Mouse (Mus musculus) heart, embryonic 10.5 days (tissue): ENCODE measurements at regions not wholly inside any gene's neighbourhood (a gene's known extent, or its start where the extent isn't known, plus 50 kb on each side); places are given as distances from the start of the nearest gene placed in this dataset.

ENCODE experiments used
- DNase-seq: peaks from one replicate; pipeline ENCODE4 v3.0.0-alpha.2; 2017; ENCODE audit warnings: low spot score
- H3K27ac ChIP-seq: fragments of 300-500 bp; sonication (generic); 2 replicates; pipeline ENCODE4 v1.5.1; 2016; ENCODE audit warnings: mild to moderate bottlenecking
- H3K27me3 ChIP-seq: fragments of 300-500 bp; sonication (generic); 2 replicates; pipeline ENCODE4 v1.6.1; 2016; ENCODE audit warnings: mild to moderate bottlenecking; ENCODE audit not compliant: poor library complexity, insufficient read depth, severe bottlenecking
- H3K36me3 ChIP-seq: fragments of 300-500 bp; sonication (generic); 2 replicates; pipeline ENCODE4 v1.6.1; 2016; ENCODE audit warnings: mild to moderate bottlenecking, moderate library complexity
- H3K4me1 ChIP-seq: fragments of 300-500 bp; sonication (generic); 2 replicates; pipeline ENCODE4 v1.6.1; 2016; ENCODE audit warnings: mild to moderate bottlenecking
- H3K4me3 ChIP-seq: fragments of 300-500 bp; sonication (generic); 2 replicates; pipeline ENCODE4 v1.5.1; 2016; ENCODE audit warnings: mild to moderate bottlenecking, moderate library complexity
- H3K9me3 ChIP-seq: fragments of 300-500 bp; sonication (generic); 2 replicates; pipeline ENCODE4 v1.6.1; 2016; ENCODE audit warnings: mild to moderate bottlenecking, moderate library complexity
- WGBS: fragments of 180-500 bp; shearing (Covaris S2); methylation state at CpG from one replicate; pipeline ENCODE4 v1.1.7; 2016; 5-methylcytosine and 5-hydroxymethylcytosine counted together

- Histone ChIP-seq H3K27me3 (no peaks in the 10 kb centered on the region), H3K27ac (no peak overlapping the region), H3K36me3 (no peaks in the 10 kb centered on the region), H3K9me3 (no peaks in the 10 kb centered on the region), H3K4me3 (no peak overlapping the region), H3K4me1 (no peaks in the 10 kb centered on the region)
- DNase-seq = no peak
- 68% methylated on average over 4 of the region's 4 CpGs for WGBS
These were observed 280.5 kb upstream of the C030005K15Rik start for GRCm38 (mm10) chr10:98007037-98007436.

GRCm38 (mm10) chr10:98008355-98008754, 281.8 kb upstream of the C030005K15Rik start:
- Histone ChIP-seq H3K4me3 (no peak overlapping the region), H3K27me3 (no peaks in the 10 kb centered on the region), H3K9me3 (no peaks in the 10 kb centered on the region), H3K36me3 (no peaks in the 10 kb centered on the region), H3K4me1 (no peaks in the 10 kb centered on the region), H3K27ac (no peak overlapping the region)
- DNase-seq = no peak
- 23% methylated on average over 1 of the region's 1 CpGs for WGBS

GRCm38 (mm10) chr10:98012916-98013315, 286.4 kb upstream of the C030005K15Rik start:
- Histone ChIP-seq H3K27me3 (no peaks in the 10 kb centered on the region), H3K27ac (no peak overlapping the region), H3K36me3 (no peaks in the 10 kb centered on the region), H3K4me3 (no peak overlapping the region), H3K4me1 (no peaks in the 10 kb centered on the region), H3K9me3 (no peaks in the 10 kb centered on the region)
- DNase-seq = no peak
- 82% methylated on average over 2 of the region's 2 CpGs for WGBS

- H3K27ac ChIP-seq = no peak overlapping the region
- 83% methylated on average over 10 of the region's 10 CpGs for WGBS
- DNase-seq = no peak
- no peaks in the 10 kb centered on the region for H3K9me3 ChIP-seq
- no peaks in the 10 kb centered on the region for H3K4me1 ChIP-seq
- H3K27me3 ChIP-seq = no peaks in the 10 kb centered on the region
- no peaks in the 10 kb centered on the region for H3K36me3 ChIP-seq
- no peak overlapping the region for H3K4me3 ChIP-seq
These were observed 288.7 kb upstream of the C030005K15Rik start for GRCm38 (mm10) chr10:98014985-98015902.

- Histone ChIP-seq H3K27me3 (no peaks in the 10 kb centered on the region), H3K9me3 (no peaks in the 10 kb centered on the region), H3K4me3 (no peak overlapping the region), H3K36me3 (no peaks in the 10 kb centered on the region), H3K27ac (no peak overlapping the region), H3K4me1 (no peaks in the 10 kb centered on the region)
- 91% methylated on average over 2 of the region's 2 CpGs for WGBS
- DNase-seq = no peak
These were observed 290.2 kb upstream of the C030005K15Rik start for GRCm38 (mm10) chr10:98016596-98017304.

GRCm38 (mm10) chr10:98029124-98029523, 302.6 kb upstream of the C030005K15Rik start:
- DNase-seq = no peak
- Histone ChIP-seq H3K27ac (no peak overlapping the region), H3K4me3 (no peak overlapping the region), H3K27me3 (no peaks in the 10 kb centered on the region), H3K36me3 (no peaks in the 10 kb centered on the region), H3K9me3 (no peaks in the 10 kb centered on the region), H3K4me1 (no peaks in the 10 kb centered on the region)
- WGBS = 86% methylated on average over 8 of the region's 8 CpGs

GRCm38 (mm10) chr10:98029621-98030020, 303.1 kb upstream of the C030005K15Rik start:
- no peaks in the 10 kb centered on the region for H3K9me3 ChIP-seq
- no peak overlapping the region for H3K27ac ChIP-seq
- no peaks in the 10 kb centered on the region for H3K27me3 ChIP-seq
- no peaks in the 10 kb centered on the region for H3K4me1 ChIP-seq
- no peak overlapping the region for H3K4me3 ChIP-seq
- DNase-seq = no peak
- no peaks in the 10 kb centered on the region for H3K36me3 ChIP-seq
- 55% methylated on average over 3 of the region's 3 CpGs for WGBS

- H3K27ac ChIP-seq = no peak overlapping the region
- no peaks in the 10 kb centered on the region for H3K9me3 ChIP-seq
- DNase-seq = no peak
- H3K27me3 ChIP-seq = no peaks in the 10 kb centered on the region
- WGBS = 79% methylated on average over 1 of the region's 1 CpGs
- H3K4me3 ChIP-seq = no peak overlapping the region
- no peaks in the 10 kb centered on the region for H3K36me3 ChIP-seq
- no peaks in the 10 kb centered on the region for H3K4me1 ChIP-seq
These were observed 306.1 kb upstream of the C030005K15Rik start for GRCm38 (mm10) chr10:98032661-98033060.

GRCm38 (mm10) chr10:98041766-98042165, 315.2 kb upstream of the C030005K15Rik start:
- H3K4me3 ChIP-seq = no peak overlapping the region
- no peaks in the 10 kb centered on the region for H3K27me3 ChIP-seq
- 0 out of 2 replicates have a peak, but pooled peaks cover 5% of the 10 kb centered on the region for H3K4me1 ChIP-seq
- H3K9me3 ChIP-seq = no peaks in the 10 kb centered on the region
- whole genome bisulfite sequencing = 78% methylated on average over 4 of the region's 4 CpGs
- DNase-seq = no peak
- H3K27ac ChIP-seq = no peak overlapping the region
- H3K36me3 ChIP-seq = no peaks in the 10 kb centered on the region

- no peak for DNase-seq
- no peaks in the 10 kb centered on the region for H3K36me3 ChIP-seq
- H3K27ac ChIP-seq = no peak overlapping the region
- 73% methylated on average over 2 of the region's 2 CpGs for WGBS
- no peaks in the 10 kb centered on the region for H3K27me3 ChIP-seq
- H3K9me3 ChIP-seq = no peaks in the 10 kb centered on the region
- no peak overlapping the region for H3K4me3 ChIP-seq
- H3K4me1 ChIP-seq = 0 out of 2 replicates have a peak, but pooled peaks cover 5% of the 10 kb centered on the region
These were observed 317.3 kb upstream of the C030005K15Rik start for GRCm38 (mm10) chr10:98043873-98044272.

- no peak for DNase-seq
- no peak overlapping the region for H3K27ac ChIP-seq
- H3K4me3 ChIP-seq = no peak overlapping the region
- no peaks in the 10 kb centered on the region for H3K36me3 ChIP-seq
- no peaks in the 10 kb centered on the region for H3K27me3 ChIP-seq
- H3K4me1 ChIP-seq = 0 out of 2 replicates have a peak, but pooled peaks cover 5% of the 10 kb centered on the region
- H3K9me3 ChIP-seq = no peaks in the 10 kb centered on the region
These were observed 318.0 kb upstream of the C030005K15Rik start for GRCm38 (mm10) chr10:98044579-98044978.

GRCm38 (mm10) chr10:98073432-98073831, 346.9 kb upstream of the C030005K15Rik start:
- Histone ChIP-seq H3K4me1 (no peaks in the 10 kb centered on the region), H3K4me3 (no peak overlapping the region), H3K27me3 (no peaks in the 10 kb centered on the region), H3K9me3 (no peaks in the 10 kb centered on the region), H3K36me3 (no peaks in the 10 kb centered on the region), H3K27ac (no peak overlapping the region)
- 74% methylated on average over 2 of the region's 2 CpGs for WGBS
- no peak for DNase-seq

GRCm38 (mm10) chr10:98084881-98085280, 358.3 kb upstream of the C030005K15Rik start:
- Histone ChIP-seq H3K4me1 (no peaks in the 10 kb centered on the region), H3K9me3 (no peaks in the 10 kb centered on the region), H3K4me3 (no peak overlapping the region), H3K27ac (no peak overlapping the region), H3K36me3 (no peaks in the 10 kb centered on the region), H3K27me3 (no peaks in the 10 kb centered on the region)
- WGBS = 52% methylated on average over 2 of the region's 2 CpGs
- DNase-seq = no peak
